ENCODE assay signal across 18 mouse cellular contexts in the genomic region with DNA sequence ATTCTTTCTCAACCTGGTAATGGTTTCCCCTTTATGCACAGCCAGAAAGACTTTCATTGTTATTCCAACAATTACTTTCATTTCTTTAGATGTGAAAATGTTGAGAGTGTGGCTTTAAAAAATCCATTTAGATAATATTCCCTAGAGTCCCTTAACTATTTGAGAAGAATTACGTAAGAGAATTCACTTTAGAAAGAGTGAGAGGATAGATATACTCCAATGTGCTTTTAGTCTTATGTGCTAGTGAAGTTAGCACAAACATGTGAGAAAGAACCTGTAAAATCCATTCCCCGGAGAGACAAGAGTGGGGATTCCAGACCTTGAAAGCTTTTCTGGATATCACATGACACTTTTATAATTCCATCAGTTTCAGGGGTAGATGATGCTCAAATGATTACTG.
"Had no signal": no experiment of that assay in that cellular context is flagged by ENCODE, and none has a peak within 500 bp of the region (broad histone marks: within the 10 kb centered on the region; RNA-seq: fewer than 3 reads in every experiment).

No protein-coding gene starts in this region.

- H3K27ac ChIP-seq: lung, embryonic 15.5 days; macrophage; midbrain, embryonic 13.5 days; midbrain, embryonic 15.5 days; neural tube, embryonic 12.5 days; stomach, embryonic 15.5 days; stomach, postnatal 0 days had no signal

- H3K36me3 ChIP-seq: lung, embryonic 15.5 days; midbrain, embryonic 13.5 days; midbrain, embryonic 15.5 days; neural tube, embryonic 12.5 days; stomach, embryonic 15.5 days had no signal

- ATAC-seq: liver, postnatal 0 days; lung, postnatal 0 days; midbrain, embryonic 13.5 days; midbrain, embryonic 15.5 days had no signal

- H3K4me2 ChIP-seq: lung, embryonic 15.5 days; midbrain, embryonic 11.5 days; midbrain, embryonic 13.5 days; midbrain, embryonic 15.5 days; neural tube, embryonic 12.5 days; stomach, embryonic 15.5 days had no signal

- DNase-seq: liver, postnatal 0 days; lung, adult 2 months; lung, postnatal 14 days; lung, postnatal 36 days; right cerebral cortex, postnatal 14 days; thymus, adult 2 months; thymus, postnatal 25 days; thymus, postnatal 4 days had no signal

- H3K9me3 ChIP-seq: stomach, embryonic 15.5 days had no signal

- H3K27me3 ChIP-seq: lung, embryonic 15.5 days; megakaryocyte, embryonic 14.5 days; midbrain, embryonic 13.5 days; midbrain, embryonic 15.5 days; neural tube, embryonic 12.5 days; stomach, embryonic 15.5 days had no signal

- H3K4me1 ChIP-seq: lung, embryonic 15.5 days; midbrain, embryonic 13.5 days; midbrain, embryonic 15.5 days; neural tube, embryonic 12.5 days; stomach, embryonic 15.5 days had no signal

- H3K4me3 ChIP-seq: lung, embryonic 15.5 days; megakaryocyte, embryonic 14.5 days; midbrain, embryonic 13.5 days; midbrain, embryonic 15.5 days; neural tube, embryonic 12.5 days; stomach, embryonic 15.5 days had no signal

- H3K9ac ChIP-seq: liver, postnatal 0 days; lung, embryonic 15.5 days; midbrain, embryonic 13.5 days; midbrain, embryonic 15.5 days; neural tube, embryonic 12.5 days; stomach, embryonic 15.5 days had no signal
